Mouse (Mus musculus) macrophage (primary cell): Measurements from ENCODE around the gene Rag1. TPM values are rescaled to one million over a fixed set of nuclear protein-coding genes. Genes with fewer than 3 reads are reported as not detected.

Source experiments
- H3K27ac ChIP-seq: fragments of 350-480 bp; formaldehyde crosslinking; 2 replicates; pipeline ENCODE4 v1.9.0; 2021
- H3K36me3 ChIP-seq: fragments of 350-480 bp; formaldehyde crosslinking; 2 replicates; pipeline ENCODE4 v1.9.0; 2021; ENCODE audit errors: inconsistent target
- H3K4me3 ChIP-seq: fragments of 350-480 bp; formaldehyde crosslinking; 2 replicates; pipeline ENCODE4 v1.9.0; 2021; ENCODE audit errors: inconsistent target
- H3K79me2 ChIP-seq: fragments of 350-480 bp; formaldehyde crosslinking; 2 replicates; pipeline ENCODE4 v1.9.0; 2021; ENCODE audit errors: inconsistent target
- WGBS: methylation state at CpG from one replicate; pipeline ENCODE4 v1.1.7; 2026; ENCODE audit warnings: inconsistent platforms; ENCODE audit not compliant: missing documents; 5-methylcytosine and 5-hydroxymethylcytosine counted together
- polyA plus RNA-seq: library from polyadenylated mRNA; stranded (reverse); fragments of 250-400 nt; gene quantifications from 3 replicates; pipeline ENCODE4 v1.2.4, GENCODE M21; 2018; ENCODE audit warnings: inconsistent platforms

Rag1 gene
- polyA plus RNA-seq, 1 experiment from 2014 or later: not detected

- no peaks in the 10 kb centered on the region for H3K79me2 ChIP-seq
- H3K27ac ChIP-seq: no peak overlapping the region
- H3K36me3 ChIP-seq: no peaks in the 10 kb centered on the region
- WGBS: 60% methylated on average over 3 of the region's 3 CpGs
- H3K4me3 ChIP-seq: no peak overlapping the region
Measured at GRCm38 (mm10) chr2:101620899-101621298, 28.4 kb downstream of the Rag1 start.

GRCm38 (mm10) chr2:101618373-101618772, 30.9 kb downstream of the Rag1 start:
- Histone ChIP-seq H3K4me3 (no peak overlapping the region), H3K36me3 (no peaks in the 10 kb centered on the region), H3K27ac (no peak overlapping the region), H3K79me2 (no peaks in the 10 kb centered on the region)
- WGBS: 23% methylated on average over 4 of the region's 4 CpGs

- no peaks in the 10 kb centered on the region for H3K36me3 ChIP-seq
- H3K79me2 ChIP-seq: no peaks in the 10 kb centered on the region
- no peak overlapping the region for H3K27ac ChIP-seq
- WGBS: 77% methylated on average over 10 of the region's 10 CpGs
- H3K4me3 ChIP-seq: no peak overlapping the region
Measured at GRCm38 (mm10) chr2:101615464-101616305, 33.6 kb downstream of the Rag1 start.

GRCm38 (mm10) chr2:101610861-101611260, 38.4 kb downstream of the Rag1 start:
- no peak overlapping the region for H3K4me3 ChIP-seq
- H3K36me3 ChIP-seq: no peaks in the 10 kb centered on the region
- no peak overlapping the region for H3K27ac ChIP-seq
- H3K79me2 ChIP-seq: no peaks in the 10 kb centered on the region
- 100% methylated on average over 3 of the region's 3 CpGs for WGBS

GRCm38 (mm10) chr2:101608232-101608894, 40.9 kb downstream of the Rag1 start:
- H3K36me3 ChIP-seq: no peaks in the 10 kb centered on the region
- H3K4me3 ChIP-seq: no peak overlapping the region
- H3K79me2 ChIP-seq: no peaks in the 10 kb centered on the region
- H3K27ac ChIP-seq: no peak overlapping the region
- 100% methylated on average over 6 of the region's 7 CpGs for WGBS

GRCm38 (mm10) chr2:101603099-101603498, 46.2 kb downstream of the Rag1 start:
- 63% methylated on average over 1 of the region's 1 CpGs for WGBS
- H3K36me3 ChIP-seq: no peaks in the 10 kb centered on the region
- H3K79me2 ChIP-seq: no peaks in the 10 kb centered on the region
- no peak overlapping the region for H3K27ac ChIP-seq
- H3K4me3 ChIP-seq: no peak overlapping the region

- Histone ChIP-seq H3K27ac (no peak overlapping the region), H3K36me3 (no peaks in the 10 kb centered on the region), H3K79me2 (no peaks in the 10 kb centered on the region), H3K4me3 (no peak overlapping the region)
- WGBS: 23% methylated on average over 8 of the region's 8 CpGs
Measured at GRCm38 (mm10) chr2:101600703-101601102, 48.6 kb downstream of the Rag1 start.

GRCm38 (mm10) chr2:101598190-101599181, 50.8 kb downstream of the Rag1 start:
- H3K4me3 ChIP-seq: no peak overlapping the region
- H3K27ac ChIP-seq: no peak overlapping the region
- H3K79me2 ChIP-seq: no peaks in the 10 kb centered on the region
- WGBS: 84% methylated on average over 13 of the region's 13 CpGs
- H3K36me3 ChIP-seq: no peaks in the 10 kb centered on the region

- H3K4me3 ChIP-seq: no peak overlapping the region
- no peak overlapping the region for H3K27ac ChIP-seq
- no peaks in the 10 kb centered on the region for H3K36me3 ChIP-seq
- no peaks in the 10 kb centered on the region for H3K79me2 ChIP-seq
Measured at GRCm38 (mm10) chr2:101597186-101597585, 52.1 kb downstream of the Rag1 start.

- no peak overlapping the region for H3K27ac ChIP-seq
- no peak overlapping the region for H3K4me3 ChIP-seq
- no peaks in the 10 kb centered on the region for H3K36me3 ChIP-seq
- H3K79me2 ChIP-seq: no peaks in the 10 kb centered on the region
- WGBS: 77% methylated on average over 5 of the region's 5 CpGs
Measured at GRCm38 (mm10) chr2:101594681-101595080, 54.6 kb downstream of the Rag1 start.

- WGBS: 86% methylated on average over 8 of the region's 8 CpGs
- no peak overlapping the region for H3K27ac ChIP-seq
- no peak overlapping the region for H3K4me3 ChIP-seq
- no peaks in the 10 kb centered on the region for H3K36me3 ChIP-seq
- H3K79me2 ChIP-seq: no peaks in the 10 kb centered on the region
Measured at GRCm38 (mm10) chr2:101592886-101593285, 56.4 kb downstream of the Rag1 start.

GRCm38 (mm10) chr2:101592023-101592841, 57.1 kb downstream of the Rag1 start:
- no peak overlapping the region for H3K27ac ChIP-seq
- 77% methylated on average over 9 of the region's 10 CpGs for WGBS
- H3K4me3 ChIP-seq: no peak overlapping the region
- H3K79me2 ChIP-seq: no peaks in the 10 kb centered on the region
- H3K36me3 ChIP-seq: no peaks in the 10 kb centered on the region

GRCm38 (mm10) chr2:101591356-101591755, 57.9 kb downstream of the Rag1 start:
- 82% methylated on average over 8 of the region's 8 CpGs for WGBS
- Histone ChIP-seq H3K4me3 (no peak overlapping the region), H3K79me2 (no peaks in the 10 kb centered on the region), H3K36me3 (no peaks in the 10 kb centered on the region), H3K27ac (no peak overlapping the region)
